Mouse (Mus musculus): ENCODE results near the gene Snn. TPM values are rescaled to one million over a fixed set of nuclear protein-coding genes. Genes with fewer than 3 reads are reported as not detected.

Snn gene
- polyA plus RNA-seq (2012; rRNA removed; ENCODE audit: low replicate concordance): 46.6 and 62.2 TPM in 2 replicates

GRCm38 (mm10) chr16:11060645-11061044 is at the start of gene Snn:
Gene Snn (plus strand): TSS chr16:11060945.

GRCm38 (mm10) chr16:11066029-11066832 is 5.5 kb downstream of the Snn start, which contains the start of gene Litaf:
Gene Litaf (minus strand): TSS chr16:11066157.

Other genes with a start within 250 kb of the Snn start
- gene Gm11172, start 248.0 kb upstream of the Snn start, polyA plus RNA-seq (2012; rRNA removed; ENCODE audit: low replicate concordance): not detected in 2 replicates
- gene Rmi2, start 225.9 kb upstream of the Snn start, polyA plus RNA-seq (2012; rRNA removed; ENCODE audit: low replicate concordance): 0.63 and 4.0 TPM in 2 replicates
- 212 and 364 TPM in 2 replicates for gene Litaf, start 5.2 kb downstream of the Snn start, polyA plus RNA-seq (2012; rRNA removed; ENCODE audit: low replicate concordance)
- gene Txndc11, start 73.7 kb downstream of the Snn start, polyA plus RNA-seq (2012; rRNA removed; ENCODE audit: low replicate concordance): 24.4 and 29.2 TPM in 2 replicates
- 32.3 and 79.7 TPM in 2 replicates for gene Zc3h7a, start 115.4 kb downstream of the Snn start, polyA plus RNA-seq (2012; rRNA removed; ENCODE audit: low replicate concordance)
- gene Rsl1d1, start 142.4 kb downstream of the Snn start, polyA plus RNA-seq (2012; rRNA removed; ENCODE audit: low replicate concordance): 3.6 and 8.8 TPM in 2 replicates
- 13.4 and 46.1 TPM in 2 replicates for gene Gspt1, start 193.4 kb downstream of the Snn start, polyA plus RNA-seq (2012; rRNA removed; ENCODE audit: low replicate concordance)

All from mammary gland, adult 2 months (tissue).